Mouse (Mus musculus) kidney, adult 11 months (tissue): Measurements from ENCODE around the gene Gcnt2.
A peak's percentile ranks its signal among the peaks of the same experiment; 100 is the strongest.
"Not testable (repeated sequence)": the region's sequence is repeated elsewhere in the genome, so short reads cannot be mapped to it uniquely, and the experiment has no call there.

Source experiments
- DNase-seq: peaks from one replicate; pipeline ENCODE4 v3.0.0; 2022

Gcnt2 gene

DNA sequence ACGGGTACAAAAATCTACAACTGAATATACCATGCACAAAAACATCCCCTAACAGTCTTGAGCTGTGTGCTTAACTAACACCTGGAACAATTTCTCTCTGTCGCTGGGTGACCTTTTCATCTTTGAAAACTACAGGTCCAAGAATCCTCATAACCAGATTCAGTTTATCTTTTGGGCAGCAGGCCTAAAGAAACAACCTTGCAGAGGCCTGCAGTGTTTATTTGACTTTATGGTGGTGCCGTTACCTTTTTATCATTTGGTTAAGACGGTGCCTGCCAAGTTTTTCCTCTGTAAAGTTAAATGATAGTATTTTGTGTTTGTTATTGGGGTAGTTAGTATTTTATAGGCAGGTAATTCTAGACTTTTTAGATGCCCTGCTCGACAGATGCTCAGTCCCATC is 15.9 kb downstream of the Gcnt2 start:
- no peak for DNase-seq

DNA sequence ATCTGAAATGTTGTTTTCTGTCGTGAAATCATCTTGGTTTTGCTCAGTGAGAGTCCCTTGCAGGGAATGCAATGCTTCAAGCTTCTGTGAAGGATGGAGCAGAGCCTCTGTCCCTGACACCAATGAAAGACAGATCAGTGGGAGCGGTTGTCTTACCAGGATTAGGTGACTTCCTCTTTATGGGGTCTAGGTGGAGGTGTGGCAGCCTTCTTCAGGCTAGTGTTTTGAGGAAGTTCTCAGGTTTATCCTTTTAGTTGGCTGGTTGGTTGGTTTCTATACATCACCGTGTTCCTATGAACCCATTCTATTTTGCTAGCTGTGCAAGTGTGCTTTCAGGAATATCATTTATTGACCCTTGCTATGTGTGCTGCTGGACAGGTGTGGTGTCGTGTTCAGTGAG is 18.0 kb downstream of the Gcnt2 start:
- DNase-seq, result no peak

DNA sequence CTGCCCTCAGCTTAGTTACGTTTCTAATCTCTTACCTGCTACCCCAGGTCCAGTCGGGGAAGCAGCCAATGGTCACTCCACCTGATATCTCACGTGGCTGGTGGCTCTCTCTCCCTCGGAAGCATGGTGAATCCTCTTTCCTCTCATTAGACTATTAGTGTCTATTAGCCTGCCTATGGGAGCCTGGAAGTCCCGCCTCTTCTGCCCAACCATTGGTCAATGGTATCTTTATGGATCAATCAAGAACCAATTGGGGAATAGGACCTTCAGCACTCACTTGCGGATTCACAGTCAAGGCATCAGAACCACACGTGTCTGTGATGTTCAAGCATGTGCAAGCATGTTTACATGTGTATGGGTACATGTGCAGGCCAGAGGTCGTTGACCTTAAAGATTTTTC is 21.0 kb downstream of the Gcnt2 start:
- no peak for DNase-seq

DNA sequence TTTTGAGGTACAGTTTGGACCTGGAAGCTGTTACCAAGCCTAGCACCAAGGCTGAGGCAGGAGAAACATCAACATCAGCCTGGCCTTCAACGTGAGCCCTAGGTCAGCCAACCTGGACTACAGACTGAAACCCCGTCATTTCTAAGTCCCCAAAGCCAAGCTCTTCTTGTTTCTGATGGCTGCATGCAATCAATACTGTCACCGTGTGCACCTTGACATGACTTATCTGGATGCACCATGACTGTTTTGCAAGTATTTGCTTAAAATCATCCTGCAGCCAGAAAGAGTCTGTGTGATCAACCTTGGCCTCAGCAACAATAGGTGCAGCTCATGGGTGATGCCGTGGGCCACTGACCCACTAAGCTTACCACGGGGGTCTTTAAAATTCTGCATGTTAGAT is 23.1 kb downstream of the Gcnt2 start:
- DNase-seq, result no peak

DNA sequence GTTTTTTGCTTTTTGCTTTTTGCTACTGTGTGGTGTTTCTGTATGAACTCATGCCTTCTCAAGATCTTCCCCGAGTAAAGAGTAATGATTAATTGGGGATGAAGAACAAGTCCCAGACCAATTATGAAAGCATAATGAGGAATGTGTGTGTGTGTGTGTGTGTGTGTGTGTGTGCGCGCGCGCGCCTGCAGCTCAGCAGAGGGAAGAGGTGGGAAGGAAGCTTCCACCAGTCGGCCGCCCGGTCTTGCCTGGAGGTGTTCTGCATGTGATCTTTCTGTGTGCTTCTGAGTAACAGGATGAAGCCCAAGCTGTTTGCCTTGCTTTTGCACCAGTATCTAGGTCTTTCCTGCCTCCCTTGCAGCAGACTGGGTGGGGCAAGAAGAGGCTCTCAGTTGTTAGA is 24.3 kb downstream of the Gcnt2 start:
- no peak for DNase-seq

DNA sequence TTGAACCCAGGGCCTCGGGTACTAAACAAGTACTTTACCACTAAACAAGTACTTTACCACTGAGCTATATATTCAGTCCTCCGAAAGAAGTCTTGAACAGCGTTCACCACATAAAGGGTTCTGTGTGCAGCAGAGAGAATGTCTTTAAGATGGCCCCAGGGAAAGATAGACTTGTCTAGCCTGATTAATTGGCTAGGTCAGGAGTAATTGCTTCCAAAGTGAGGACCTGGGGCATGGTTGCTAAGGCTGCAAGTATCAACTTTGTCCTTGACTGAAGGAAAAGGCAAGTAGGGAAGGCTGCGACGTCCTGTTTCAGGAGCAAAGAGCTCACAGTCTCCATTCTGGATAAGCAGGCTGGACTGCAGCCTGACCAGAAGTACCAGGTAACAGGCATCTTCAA is 25.3 kb downstream of the Gcnt2 start:
- no peak for DNase-seq

DNA sequence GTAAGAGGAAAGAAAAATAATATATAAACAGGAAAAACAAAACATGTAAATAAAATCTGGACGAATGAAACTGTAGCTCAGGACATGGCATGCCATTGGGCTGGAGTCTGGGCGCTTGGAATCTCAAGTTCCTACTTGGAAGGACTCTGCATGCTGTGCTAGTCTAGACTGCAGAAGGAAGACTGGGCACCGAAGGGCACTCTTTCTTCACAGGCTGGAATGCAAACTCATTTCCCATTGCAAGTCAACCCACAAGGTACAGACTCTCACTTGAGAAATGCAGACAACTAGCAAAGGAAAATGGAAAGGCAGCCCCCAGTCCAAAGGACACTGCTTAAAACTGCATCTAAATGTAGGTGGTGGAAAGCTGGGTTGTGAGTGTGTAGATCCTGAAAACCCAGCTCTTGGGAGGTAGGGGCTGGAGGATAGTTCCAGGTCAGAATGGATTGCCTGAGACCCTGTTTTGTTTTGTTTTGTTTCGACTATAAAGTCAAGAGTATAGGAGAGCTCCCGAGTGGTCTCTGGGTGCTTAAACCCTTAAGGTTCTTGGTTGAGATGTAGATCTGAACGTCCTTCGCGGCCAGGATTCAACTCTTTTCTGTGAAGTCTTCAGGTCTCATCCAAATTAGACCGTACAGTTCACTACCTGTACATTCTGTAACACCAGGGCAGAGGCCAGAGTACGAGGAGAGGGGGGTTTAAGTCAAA is 26.5 kb downstream of the Gcnt2 start:
- DNase-seq, result peak; percentile 30

DNA sequence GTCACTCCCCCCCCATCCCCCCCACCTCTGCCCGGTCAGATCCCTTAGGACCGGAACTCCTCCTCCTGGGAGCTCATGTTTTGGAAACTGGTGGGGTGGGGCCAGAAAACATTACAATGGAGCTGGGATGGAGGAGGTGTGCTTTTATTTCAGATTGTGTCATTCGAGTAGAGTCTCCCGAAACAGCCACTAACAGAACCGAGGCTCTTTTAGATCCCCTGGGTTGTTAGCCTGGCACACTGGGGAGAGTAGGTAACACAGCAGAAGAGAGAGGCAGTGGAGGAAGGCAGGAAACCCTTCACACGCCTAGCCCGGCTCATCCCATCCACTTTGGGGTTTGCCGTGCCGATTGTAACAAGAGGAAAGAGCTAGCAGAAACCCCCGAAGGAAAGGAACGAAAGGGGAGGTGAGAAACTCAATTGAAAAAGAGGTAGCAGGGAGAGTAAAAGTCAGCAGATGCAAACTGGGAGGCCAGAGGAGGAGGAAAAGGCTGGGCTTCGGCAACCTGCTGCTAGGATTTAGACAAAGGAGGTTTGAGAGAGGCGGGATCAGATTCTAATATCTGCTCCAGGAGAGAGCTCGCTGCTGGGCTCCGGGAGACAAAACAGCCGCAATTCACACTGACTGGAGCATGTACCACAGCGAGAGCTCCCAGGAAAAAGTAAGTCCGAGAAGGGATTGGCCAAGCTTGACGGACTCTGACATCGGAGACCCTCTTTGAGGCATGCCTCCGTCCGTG is 27.3 kb downstream of the Gcnt2 start:
- DNase-seq, result no peak

DNA sequence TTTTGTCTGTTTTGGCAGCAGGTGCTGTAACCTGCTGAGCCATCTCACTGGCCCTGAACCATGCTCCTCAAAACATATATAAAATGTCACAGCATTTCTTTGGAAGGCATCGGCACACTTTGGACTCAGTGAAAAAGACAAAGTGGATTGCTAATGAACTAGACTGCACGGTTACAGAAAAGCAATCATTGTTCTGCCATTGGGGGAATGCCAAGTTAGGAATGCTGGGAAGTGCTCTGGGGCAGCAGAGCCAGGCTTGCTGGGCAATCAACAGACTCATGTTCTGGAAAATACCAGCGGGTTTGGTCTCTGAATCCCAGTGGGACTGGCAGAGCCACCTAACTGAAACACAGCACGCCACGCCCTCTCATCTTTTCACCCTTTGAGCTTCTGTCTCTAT is 31.0 kb downstream of the Gcnt2 start:
- DNase-seq, result peak; percentile 73

DNA sequence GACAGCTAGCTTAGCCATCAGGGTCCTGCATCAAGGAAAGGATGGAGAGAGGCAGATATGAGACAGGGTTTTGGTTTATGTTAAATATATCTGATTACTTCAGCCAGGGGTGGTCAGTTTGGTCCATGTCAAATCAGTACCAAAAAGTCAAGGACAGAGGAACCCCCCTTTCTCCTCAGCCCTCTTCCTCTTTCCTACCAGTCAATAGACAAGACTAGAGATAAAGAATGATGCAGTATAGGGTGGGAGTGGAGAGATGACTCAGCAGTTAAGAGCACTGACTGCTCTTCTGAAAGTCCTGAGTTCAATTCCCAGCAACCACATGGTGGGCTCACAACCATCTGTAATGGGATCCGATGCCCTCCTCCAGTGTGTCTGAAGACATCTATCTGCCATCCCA is 31.8 kb downstream of the Gcnt2 start:
- DNase-seq, result not testable (repeated sequence)

DNA sequence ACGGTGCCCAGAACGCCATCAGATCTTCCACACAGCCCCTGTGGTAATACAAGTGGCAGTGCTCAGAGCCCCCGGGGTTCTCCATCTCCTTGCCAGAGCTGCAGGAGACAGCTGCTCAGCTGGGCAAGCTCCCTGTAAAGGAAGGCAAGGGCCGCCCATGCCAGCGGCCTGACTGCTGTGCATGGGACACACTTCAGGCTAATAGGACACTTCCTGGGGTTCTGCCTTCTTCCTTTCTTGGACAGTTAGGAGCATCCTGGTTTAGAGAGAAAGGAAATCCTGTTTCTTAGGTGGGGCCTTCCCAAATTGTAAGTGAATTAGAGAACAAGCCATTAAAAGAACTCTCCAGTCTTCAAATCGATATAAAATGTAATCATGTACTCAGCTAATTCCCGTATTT is 32.5 kb downstream of the Gcnt2 start:
- no peak for DNase-seq

DNA sequence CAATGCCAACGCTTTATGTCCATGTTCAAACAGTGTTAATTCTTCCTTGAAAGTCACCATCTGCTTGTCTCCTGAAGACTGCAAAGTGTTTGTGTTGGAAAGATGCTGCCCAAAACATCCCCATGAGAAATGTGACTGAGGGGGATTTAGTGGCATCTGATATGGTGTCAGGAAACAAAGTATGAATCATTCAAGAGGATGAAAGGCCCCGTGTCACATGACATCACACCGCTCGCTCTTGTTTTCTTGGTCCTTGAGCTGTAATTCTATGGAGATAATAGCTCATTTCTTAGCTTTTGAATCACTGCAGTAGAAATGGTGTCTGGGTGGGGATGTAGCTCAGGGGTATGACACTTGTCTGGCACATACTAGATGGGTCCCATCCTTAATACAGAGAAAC is 33.0 kb downstream of the Gcnt2 start:
- DNase-seq, result no peak

DNA sequence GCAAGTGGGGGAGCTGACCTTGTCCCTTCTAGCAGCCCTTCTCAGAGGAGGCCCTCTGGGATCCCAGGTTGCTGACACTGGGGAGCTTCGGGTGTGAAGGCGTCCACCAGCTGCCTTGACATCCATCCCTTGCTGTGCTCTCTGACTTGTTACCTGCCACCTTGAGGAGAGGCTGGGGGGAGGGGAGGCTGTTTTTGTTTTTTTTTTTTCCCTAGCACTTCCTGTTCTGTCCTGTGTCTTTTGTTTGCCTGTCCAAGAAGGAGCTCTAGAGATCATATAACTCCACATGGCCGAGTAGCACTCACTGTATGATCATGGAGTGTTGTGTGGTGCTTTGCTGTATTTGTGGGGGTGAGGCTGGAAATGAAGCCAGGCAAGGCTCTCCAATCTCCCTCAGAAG is 34.0 kb downstream of the Gcnt2 start:
- DNase-seq, result no peak

DNA sequence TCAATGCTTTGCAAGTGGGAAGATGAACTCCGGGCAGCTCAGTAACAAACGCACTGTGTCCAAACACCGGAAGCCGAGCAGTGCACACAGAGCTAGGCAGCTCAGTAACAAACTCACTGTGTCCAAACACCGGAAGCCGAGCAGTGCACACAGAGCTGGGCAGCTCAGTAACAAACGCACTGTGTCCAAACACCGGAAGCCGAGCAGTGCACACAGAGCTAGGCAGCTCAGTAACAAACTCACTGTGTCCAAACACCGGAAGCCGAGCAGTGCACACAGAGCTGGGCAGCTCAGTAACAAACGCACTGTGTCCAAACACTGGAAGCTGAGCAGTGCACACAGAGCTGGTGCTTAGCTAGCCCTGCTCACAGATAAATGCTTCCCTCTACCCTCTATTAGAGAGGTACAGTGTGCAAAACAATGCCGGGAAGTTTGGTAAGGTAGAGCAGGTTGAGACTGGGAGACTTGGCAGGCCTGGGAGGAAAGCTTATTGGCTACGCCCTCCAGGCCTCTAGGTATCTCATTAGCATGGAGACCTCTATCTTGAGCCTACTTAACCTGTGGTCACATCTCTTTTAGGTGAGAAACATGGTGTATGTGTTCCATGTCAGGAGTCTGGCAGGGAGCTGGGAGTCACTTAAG is 38.6 kb downstream of the Gcnt2 start:
- DNase-seq, result not testable (repeated sequence)

DNA sequence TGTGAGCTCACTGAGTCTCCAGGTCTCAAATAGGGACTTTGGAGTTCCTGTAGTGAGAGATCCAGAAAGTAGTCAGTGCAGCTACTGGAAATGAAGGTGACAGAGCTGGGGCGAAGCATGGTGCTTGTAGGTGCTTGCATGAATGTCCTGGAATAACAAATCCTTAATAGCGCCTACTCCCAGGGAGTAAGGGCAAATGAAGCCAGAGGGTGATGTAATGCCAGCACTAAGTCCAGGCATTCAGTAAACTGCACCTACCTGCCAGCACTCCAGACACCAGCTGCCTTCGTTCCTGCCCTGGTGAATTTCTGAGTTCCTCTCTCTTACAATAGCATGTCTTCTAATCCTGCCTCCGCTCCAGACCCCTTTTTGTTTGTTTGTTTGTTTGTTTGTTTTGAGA is 39.1 kb downstream of the Gcnt2 start:
- DNase-seq, result peak; percentile 58

DNA sequence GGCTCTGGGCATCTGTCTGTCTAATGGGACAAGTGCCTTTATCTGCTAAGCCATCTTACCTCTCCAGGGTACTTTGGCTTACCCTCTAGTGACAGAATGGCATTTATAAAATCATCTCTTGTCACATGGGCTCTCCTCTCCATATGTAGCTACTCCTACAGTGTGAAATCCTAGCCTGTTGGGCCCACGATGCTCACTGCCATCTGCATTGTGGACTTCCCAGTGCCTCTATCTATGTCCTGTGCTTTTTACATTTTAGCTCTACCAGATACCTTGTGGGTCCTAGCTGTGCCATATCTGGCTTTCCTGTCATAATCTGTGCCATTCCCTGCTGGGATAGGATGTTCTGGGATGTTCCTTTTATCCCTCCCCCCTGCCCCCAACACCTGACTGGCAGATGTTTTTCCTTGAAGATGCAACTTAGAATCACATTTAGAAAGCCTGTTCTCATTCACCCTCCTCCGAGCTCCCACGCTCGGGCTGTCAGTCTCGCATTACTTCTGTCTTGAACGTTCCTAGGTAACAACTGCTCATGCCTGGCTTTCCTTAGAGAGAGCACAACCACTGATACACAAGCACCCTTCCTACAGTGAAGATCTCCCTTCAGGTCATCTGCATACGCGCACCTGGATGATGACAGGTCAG is 39.9 kb downstream of the Gcnt2 start:
- no peak for DNase-seq

DNA sequence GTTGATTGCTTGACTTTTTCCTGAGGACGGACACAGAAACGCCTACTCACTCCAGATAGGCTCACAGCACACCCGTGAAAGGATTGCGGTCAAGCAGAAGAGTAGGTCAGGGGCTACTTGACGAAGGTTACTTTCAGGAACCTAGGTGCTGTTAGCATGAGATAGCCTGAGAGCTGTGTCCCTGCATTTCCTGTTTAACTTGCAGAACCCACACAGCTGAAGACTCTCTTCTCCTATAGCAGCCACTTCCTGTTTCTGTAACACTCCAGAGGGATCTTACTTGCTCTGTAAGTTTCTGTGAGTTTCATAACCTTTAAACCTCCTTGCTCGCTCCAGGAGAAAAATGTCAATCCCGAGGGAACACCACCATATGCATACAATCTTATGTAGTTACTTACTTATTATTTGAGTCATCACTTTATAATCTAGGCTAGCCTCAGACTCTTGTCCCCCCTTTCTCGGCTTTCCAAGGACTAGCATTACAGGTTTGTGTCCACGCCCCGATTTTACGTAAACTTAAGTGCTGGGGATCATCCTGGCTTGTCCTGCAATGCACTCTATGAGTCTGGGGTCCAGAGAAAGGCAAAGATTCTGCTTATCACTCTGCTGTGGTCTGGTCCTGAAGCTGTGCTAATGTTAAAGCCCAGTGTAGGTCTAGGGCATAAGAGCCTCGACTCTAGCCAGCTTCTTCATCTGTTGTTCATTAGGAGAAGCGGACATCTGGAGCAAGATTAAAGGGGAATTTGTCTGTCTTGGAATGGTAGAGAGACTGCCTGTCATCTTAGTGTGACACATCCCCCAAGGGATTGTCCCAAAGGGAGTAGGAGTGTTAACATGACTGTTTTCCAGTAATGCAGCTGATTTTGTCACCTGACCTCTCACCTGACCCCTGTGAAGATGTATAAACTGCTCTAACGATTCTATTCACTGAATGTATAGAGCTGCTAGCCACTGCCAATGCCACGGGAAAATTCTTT is 40.7 kb downstream of the Gcnt2 start:
- no peak for DNase-seq

DNA sequence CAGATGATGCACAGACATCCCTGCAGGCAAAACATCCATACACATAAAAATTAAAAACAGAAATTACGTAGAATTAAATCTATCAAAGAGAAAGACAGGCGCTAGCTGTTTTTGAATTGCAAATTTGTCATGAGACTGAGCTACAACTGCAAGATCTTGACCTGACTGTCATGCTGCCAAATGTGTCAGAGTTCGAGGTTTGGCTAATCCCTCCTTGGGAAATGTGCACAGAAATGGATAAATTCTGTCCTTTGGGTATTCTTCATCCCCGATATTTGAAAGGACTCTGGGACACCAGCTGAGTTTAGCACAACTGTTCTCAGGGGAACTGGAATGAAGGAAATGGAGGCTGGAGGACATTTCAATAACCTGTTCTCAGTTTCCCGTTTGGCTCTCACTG is 41.7 kb downstream of the Gcnt2 start:
- DNase-seq, result no peak

DNA sequence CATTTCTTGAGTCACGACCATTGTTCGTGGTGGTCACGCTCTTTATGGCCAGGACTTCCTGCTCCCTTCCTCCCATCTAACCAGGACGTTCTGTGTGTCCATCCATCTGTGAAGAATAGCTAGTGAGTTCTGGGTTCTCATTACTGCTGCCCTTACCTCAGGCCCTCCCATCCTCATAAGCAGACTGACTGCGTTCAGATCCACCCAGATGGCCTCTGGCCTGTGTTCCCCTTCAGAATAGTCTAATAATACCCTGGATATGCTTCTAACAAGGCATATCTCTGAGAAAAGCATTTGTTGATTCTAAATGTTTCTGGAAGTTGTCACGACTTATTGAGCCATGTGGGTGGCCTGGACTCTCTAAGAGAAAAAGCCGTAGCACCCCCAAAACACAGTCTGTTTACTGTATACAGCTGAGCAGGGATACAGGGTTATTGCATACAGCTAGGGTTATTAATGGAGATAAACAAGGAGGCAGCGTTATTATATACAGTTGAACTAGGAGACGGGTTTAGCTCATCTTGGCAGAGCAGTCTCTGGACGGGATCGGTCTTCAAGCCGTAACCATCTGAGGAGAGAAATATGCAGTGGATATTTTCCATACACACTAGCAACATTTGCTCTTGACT is 42.4 kb downstream of the Gcnt2 start:
- DNase-seq, result no peak

DNA sequence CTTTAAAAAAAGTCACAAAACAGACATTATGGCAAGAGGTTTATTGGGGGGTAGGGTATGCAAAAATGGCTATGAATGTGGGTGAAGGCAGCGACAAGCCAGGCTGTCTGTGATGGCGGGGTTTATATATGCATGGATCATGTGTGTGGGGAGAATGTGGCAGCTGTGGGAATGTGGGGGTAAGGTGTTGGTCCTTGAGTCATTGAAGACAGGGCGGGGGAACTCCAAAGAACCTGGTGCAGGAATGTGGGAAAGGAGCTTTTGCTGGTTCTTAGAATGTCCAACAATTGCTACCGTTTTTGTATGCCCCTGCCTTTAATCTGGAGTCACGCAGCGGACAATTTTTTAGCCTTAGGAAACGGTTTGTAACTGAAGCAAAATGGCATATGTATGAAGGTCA is 44.5 kb downstream of the Gcnt2 start:
- DNase-seq, result no peak

DNA sequence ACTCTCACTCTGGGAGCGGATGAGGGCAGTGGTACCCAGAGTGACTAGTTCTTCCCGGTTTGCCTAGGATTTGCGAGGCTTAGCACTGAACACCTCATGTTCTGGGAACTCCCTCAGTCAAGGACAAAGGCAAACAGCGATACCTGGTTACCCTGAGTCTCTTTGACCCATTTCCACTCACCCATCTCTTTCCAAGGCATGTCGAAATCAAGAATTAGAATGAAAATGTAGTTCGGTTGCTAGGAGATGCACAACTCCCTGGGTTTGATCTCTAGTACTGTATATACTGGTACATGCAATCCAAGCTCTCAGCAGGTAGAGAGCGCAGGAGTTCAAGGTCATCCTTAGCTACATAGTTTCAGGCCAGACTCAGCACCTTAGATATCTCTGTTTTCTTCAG is 47.0 kb downstream of the Gcnt2 start:
- DNase-seq, result no peak

DNA sequence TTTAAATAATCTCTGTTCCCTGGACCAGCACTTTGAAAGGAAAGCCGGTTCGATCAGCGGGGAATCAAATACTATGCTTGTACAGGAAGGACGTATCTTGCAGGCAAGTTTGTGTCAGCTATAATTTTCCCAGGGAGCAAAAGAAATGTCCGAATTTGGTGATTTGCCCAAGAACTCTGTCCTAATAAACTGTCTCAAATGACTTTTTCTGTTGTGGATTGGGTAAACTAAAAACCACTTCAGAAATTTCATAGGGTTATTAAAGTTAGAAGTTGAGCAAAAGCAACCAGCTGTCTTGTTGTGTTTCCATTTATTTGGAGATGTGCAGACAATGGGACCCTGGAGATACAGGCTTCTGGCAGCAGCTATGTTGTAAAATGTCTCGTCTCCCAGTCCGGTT is 47.7 kb downstream of the Gcnt2 start:
- no peak for DNase-seq
